Mouse (Mus musculus) right cerebral cortex, postnatal 36 days (tissue): ENCODE measurements around the gene Epn3.
A peak's percentile ranks its signal among the peaks of the same experiment; 100 is the strongest.

Experiments used
- DNase-seq, 2 experiments: peaks; one replicate each; pipeline ENCODE4 v3.0.0; 2022; ENCODE audit warnings: low spot score in 2 of 2, mixed read lengths in 1 of 2

The Epn3 gene

DNA sequence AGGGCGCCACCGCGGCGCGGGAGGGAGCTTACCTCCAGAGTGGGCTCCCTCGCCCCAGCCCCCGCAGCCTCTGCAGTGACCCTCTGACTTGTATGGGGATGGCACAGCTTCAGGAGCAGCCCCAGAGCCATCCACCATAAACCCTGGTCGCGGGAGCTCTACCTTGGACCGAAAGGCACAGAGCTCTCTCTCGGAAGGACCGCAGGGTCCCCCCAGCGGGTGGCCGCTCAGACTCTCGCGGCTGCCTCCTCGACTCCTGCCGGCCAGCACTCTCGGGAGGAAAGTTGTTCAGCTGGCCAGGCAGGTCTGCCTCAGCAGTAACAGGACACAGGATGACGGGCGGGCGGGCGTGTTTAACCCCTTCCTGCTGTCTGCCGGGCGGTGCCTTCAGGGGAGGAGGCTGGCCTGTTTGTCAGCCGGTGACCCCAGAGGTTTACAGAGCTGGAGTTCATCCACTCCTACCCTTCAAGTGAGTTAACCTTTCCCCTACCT is at the start of gene Epn3:
Epn3 (minus strand) TSS at position 314 of the 492 bp plus-strand sequence.
- no peak for DNase-seq

DNA sequence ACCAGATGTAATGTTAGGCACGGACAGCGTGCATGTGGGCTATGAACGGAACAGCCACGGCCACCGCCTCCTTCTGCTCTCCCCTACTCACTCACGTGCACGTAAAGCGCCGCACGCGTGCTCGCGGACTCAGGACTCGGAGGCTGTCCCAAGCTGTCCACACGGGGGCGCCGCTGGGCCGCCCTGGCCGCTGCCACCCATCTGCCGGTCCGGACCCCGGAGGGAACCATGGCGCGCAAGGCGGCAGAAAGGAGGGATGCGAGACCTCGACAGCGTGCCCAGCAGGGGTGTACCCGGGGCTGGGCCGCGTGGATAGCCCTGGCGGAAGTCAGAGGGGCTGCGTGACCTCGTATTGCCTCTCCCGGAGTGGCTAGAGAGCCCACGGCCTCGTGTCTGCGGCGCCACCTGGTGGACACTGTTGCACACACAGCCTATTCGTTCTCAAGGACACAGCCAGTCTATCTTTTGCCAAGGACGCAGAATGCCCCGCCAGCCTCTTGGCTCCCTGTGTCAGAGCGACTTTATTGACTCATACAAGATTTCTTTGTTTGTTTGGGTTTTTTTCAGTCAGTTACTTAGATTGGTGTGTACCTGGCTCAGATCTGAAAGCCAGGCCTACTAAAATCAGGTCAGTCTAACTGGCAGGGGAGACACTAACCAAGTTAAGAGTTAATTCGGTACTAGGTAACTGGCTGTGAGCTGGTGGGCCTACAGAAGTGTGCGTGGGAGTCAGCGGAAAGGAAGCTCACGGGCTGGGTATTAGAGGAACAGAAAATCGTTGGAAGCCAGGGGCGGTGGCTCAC is 49.3 kb upstream of the Epn3 start, which contains the start of gene Rsad1:
Rsad1 (minus strand) TSS at position 368 of the 803 bp plus-strand sequence.
- DNase-seq: peak; percentile 91 to 94

GRCm38 (mm10) chr11:94548041-94548784 is 48.4 kb upstream of the Epn3 start:
- peak; percentile 55 to 70 for DNase-seq

- no peak for DNase-seq
These were observed 47.5 kb upstream of the Epn3 start for GRCm38 (mm10) chr11:94547271-94547670.

DNA sequence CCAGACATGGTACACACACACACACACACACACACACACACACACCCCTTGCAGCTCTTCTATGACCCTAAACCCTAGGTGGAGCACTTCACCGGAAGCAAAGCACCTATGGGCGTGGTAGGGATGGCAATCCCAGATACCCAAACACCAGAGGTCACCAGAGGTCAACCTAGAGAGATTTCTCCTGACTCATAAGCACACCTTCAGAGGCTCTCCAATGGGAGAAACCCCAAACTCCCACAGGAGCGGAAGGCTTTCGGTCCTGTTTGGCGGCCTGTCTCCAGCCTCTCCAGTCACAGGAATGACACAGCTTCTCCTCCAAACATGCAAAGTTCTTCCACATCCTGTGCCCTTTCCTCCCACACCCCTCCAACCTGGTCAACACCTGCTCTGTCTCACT is 46.6 kb upstream of the Epn3 start:
- no peak for DNase-seq

DNA sequence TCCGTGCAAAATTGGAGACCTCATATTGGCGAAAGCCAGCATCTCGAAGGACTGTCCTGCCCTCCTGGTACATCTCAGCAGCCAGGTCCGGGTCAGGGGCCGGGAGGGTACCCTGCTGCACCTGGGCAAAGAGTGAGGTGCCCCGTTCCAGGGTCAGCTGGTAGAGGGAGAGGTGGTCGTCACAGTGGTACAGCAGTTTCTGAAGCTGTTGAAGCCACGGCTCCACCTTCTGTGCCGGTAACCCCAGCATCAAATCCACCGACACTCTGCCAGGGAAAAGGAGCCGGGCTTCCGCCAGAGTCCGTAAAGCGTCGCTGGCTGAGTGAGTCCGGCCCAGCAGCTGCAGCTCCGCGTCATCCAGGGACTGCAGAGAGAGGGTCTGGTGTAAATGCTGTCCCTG is 44.6 kb upstream of the Epn3 start:
- DNase-seq: no peak

DNA sequence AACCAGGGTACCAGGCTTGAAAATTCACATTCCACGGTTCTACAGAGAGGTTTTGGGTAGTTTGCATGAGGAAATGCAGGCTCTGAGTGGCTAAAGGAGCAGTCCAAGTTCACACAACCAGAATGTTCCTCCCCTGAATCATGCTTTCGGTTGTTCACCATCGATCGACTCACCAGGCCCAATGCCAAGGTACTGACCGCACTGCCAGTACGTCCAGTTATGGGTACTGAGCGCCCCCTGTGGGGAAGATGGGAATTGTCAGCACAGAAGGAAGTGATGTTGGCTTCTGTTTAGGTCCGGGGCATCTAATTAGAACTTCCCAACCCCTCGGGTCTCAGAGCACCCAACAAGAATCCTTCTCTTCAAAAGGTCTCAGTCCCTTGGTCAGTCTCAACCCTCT is 44.2 kb upstream of the Epn3 start:
- peak; percentile 87 to 92 for DNase-seq

DNA sequence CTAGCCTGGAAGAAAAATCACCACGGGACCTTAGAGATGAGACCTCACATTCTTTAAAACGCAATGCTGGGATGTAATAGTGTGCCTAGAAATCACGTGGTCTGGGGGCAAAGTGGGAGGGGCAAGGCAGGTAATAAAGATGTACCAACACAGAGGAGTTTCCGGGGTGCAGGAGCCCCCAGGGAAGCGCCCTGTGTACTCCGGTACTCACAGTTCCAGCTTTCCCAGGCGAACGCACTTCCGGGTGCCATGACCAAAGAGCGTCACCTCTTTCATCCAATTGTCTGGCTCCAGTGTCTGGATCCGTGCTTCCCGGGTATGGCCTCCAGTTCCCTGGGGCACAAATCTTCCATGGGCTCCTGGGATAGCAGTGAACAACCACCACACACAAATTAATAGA is 43.6 kb upstream of the Epn3 start:
- DNase-seq: no peak

DNA sequence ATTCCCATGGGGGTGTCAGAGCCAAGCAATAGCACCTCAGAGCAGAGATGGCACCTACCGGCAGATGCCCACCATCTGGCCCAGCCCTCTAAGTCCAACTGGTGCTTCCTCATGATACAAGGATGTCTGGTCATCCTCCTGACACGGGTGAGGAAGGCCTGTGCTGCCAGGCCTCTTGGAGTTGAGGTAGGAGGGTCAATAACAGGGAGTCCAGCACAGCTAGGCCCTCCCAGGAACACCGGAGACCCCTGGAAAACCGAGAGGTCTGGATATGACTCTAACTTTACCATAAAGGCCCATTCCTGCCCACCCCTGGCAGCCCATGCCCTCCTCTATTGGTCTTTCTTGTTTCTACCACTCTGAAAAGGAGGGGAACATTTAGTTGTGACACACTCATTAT is 42.6 kb upstream of the Epn3 start:
- DNase-seq: no peak

- DNase-seq: no peak
These were observed 40.0 kb upstream of the Epn3 start for GRCm38 (mm10) chr11:94539761-94540160.

GRCm38 (mm10) chr11:94538733-94539292 is 39.0 kb upstream of the Epn3 start:
- no peak for DNase-seq

GRCm38 (mm10) chr11:94533171-94533570 is 33.4 kb upstream of the Epn3 start:
- DNase-seq: peak in 1 of 2 experiments; percentile 59

GRCm38 (mm10) chr11:94528879-94529278 is 29.1 kb upstream of the Epn3 start:
- DNase-seq: no peak

DNA sequence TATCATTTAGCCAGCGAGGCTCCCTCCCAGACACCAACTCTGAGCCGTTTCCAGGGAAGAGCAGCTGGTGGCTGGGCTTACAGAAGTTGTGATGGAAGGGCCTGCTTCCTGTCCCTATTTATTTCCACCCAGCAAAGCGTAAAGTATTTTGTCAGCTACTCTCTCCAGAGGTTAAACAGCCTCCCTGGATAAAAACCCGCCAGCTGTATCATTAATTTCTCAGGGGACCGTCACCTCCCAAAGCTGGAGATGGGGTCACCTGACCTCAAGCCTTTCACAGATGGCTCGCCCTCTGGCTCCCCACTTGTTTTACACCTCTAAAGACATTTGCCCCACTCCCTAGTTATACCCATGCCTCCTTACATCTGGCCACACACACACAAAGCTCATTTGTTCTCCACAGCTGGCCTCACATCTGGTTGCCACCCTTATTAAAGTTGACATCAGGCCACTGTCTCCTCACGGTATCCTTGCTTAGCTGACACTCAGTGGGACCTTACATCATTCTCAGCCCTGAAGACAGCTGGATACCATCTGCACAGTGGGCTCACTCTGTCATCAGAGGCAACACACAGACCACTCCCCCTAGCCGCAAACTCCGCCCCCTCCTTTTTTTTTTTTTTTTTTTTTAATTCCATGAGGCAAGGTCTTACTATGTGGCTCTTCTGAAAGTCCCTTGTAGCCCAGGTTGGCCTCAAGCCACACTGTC is 26.6 kb upstream of the Epn3 start:
- DNase-seq: no peak

DNA sequence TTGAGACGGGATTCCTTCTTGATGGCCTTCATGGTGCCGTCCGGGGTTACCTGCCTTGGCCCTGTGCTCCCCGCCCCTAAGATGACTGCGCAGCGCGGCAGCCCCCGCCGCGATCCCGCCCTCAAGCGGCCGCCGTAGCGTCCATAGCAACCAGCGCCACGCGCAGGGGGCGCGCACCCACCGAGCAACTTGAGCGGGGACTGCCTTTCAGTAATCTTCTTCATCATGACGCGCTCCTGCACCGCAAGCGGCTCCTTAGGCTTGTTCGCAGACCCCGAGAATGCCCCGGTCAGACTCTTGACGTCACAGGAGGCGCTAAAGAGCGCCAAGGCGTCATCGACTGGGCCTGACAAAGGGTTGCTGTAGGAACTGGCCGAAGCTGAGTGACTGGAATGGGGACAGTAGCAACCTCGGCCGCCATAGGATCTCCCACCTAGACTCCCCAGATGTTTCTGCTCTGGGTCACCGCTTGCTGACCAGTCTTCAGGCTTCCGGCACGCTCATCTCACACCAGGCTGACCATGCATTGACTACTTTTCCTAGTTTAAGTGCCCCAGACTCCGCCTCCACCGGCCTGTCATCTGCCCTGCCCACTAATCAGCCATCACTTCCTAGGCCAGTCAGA is 21.6 kb upstream of the Epn3 start, which contains the start of gene Mycbpap:
Mycbpap (minus strand) TSS at position 524 of the 625 bp plus-strand sequence.
- peak; percentile 28 to 52 for DNase-seq

- no peak for DNase-seq
These were observed 13.7 kb upstream of the Epn3 start for GRCm38 (mm10) chr11:94513452-94513851.

GRCm38 (mm10) chr11:94508976-94509375 is 9.2 kb upstream of the Epn3 start:
- no peak for DNase-seq

DNA sequence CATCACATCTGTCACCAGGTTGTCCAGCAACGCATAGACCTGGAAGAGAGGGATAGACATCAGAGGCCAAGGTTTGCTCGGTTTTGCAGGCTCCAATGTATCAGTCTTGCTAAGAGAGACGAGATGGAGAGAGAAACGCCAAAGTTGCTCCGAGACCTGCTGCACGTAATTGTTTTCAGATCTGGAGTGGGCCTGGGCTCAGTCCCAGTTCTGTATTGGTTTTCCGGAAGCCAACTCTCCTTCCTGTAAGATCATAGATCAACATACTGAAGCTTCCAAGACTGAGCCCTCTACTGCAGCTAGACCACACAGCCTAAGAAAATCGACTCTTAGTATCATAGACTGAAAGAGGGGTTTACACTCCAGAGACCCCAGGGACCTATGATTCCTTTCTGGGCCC is 1.7 kb upstream of the Epn3 start:
- DNase-seq: no peak

- no peak for DNase-seq
These were observed 588 bp upstream of the Epn3 start for GRCm38 (mm10) chr11:94500362-94500761.

DNA sequence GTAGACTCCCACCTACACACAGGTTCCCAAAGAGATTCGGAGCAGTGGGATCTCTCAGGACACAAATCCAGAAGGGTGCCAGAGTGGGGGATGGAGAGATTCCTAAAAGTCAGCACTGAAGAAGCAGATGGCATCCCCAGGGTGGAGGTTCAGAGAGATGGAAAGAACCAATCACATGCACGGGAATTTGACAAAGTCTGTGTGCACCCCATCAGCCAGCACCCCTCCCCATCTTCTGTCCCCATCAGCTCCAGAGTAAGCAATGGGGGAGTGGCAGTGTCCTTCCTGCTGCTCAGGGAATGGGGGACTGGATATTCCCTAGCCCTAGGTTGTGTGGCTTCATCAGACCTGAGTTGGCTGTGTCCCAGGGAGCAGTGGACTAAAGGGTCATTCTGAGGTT is 739 bp downstream of the Epn3 start:
- DNase-seq: no peak
